Mouse (Mus musculus) gastrocnemius, adult 8-10 months (tissue): Measurements from ENCODE around the gene Gm20388. TPM values are rescaled to one million over a fixed set of nuclear protein-coding genes. Genes with fewer than 3 reads are reported as not detected.

ENCODE experiments used
- DNase-seq, 2 experiments: peaks; one replicate each; pipeline ENCODE4 v3.0.0; 2022; ENCODE audit warnings: low spot score in 2 of 2
- total RNA-seq, 4 experiments: library from RNA; stranded (reverse); gene quantifications; 2 replicates each; pipeline ENCODE4 v1.2.4; 2022

Gene Gm20388
- total RNA-seq, 4 experiments from 2014 or later: 4.4 to 20.0 (median 7.9) TPM; not detected in 1

DNA sequence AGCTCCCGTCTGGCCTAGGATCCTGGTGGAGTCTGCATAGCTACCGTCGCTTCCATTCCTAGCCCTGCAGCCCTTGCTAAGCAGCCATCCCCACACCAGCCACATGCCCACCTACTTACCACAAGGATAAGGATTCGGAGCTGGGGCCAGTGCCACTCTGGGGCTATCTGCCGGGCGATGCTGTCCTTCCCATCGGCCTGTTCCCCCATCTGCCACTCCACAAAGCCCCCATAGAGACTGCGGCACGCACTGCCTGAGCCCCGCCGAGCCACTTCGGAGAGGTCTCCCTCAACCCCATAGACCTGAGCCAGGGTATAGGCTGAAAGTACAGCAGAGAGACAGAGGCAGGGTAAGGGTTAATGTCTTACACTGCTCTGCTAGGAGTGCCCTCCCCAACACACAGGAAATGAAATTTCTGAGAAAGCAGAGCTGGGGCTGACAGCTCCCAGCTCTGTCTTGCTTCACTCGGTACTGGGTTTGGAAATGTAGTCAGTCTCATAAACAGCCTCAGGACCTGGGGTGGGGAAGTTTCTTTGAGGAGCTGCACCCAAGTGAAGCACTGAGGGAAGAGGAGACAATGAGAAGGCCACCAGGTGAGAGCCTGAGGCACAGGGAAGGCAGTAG is 2527.2 kb downstream of the Gm20388 start:
- no peak for DNase-seq

DNA sequence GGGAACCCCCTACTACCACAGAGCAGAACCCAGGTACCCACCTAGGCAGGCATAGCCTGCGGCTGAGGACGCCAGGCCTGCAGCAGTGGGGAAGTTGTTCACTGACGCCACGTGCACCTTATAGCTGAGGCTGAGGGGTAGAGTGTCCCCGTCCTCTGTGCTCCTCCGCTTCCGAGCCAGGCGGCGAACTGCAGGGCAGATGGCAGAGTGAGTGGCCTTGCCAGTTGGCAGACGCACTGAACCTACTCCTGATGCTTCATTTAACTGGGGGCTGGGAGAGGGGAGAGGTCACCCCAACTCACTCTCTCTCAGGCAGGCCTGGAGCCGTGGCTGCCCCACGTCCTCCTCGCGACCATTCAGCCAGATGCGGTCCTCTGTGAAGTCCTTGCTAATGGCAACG is 2528.7 kb downstream of the Gm20388 start:
- no peak for DNase-seq

DNA sequence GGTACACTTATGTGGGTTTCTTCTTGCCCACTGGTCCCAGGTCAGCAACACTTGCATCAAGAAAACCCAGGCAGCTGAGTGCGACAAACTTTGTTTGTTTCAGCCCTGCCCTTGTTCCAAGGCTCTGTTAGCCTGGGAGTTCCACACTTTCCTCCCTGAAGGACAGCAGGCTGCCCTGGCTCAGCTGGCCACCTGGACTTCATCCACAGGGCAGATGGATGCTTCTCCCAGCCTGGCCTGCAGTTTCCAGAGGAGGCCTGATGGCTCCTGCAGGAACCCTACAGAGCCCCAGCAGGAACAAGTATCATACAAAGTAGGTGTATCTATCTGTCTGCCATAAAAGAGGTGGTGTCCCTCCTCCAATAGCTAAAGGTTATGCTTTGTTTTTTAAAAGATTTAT is 2530.7 kb downstream of the Gm20388 start:
- no peak for DNase-seq

DNA sequence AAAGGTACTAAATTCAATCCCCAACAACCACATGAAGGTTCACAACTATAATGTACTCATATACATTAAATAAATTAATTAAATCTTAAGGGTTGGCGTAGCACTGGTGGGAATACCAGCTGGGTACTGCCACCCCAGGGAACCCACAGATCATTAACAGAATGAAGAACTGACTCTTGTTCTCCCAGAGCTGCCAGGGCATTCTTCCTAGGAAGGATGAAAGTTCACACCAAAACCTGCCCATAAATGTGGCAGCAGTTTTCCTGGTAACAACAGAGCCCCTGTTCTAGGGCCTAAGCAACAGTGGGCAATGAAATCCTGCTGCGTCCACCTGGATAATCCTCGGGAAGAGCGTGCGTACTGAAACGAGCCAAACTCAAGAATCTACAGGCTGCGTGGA is 2531.7 kb downstream of the Gm20388 start:
- DNase-seq: no peak

DNA sequence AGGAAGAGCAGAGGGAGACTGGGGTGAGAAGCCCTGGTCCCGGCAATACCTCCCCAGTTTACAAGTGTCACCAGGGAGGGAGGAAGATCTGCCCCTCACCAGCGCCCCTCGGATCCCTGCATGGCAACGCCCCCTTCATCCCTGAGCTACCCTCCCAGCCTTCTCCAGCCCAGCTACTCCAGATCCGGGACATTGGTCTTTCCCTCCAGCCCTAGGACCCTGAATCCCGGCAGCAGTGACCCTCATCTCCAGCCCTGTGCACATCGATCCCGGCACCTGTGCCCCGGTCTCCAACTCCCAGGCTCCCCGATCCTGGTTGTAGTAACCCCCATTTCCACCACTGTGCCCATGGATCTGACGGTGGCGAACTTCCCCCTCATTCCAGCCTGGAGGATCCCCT is 2532.1 kb downstream of the Gm20388 start:
- DNase-seq: no peak

DNA sequence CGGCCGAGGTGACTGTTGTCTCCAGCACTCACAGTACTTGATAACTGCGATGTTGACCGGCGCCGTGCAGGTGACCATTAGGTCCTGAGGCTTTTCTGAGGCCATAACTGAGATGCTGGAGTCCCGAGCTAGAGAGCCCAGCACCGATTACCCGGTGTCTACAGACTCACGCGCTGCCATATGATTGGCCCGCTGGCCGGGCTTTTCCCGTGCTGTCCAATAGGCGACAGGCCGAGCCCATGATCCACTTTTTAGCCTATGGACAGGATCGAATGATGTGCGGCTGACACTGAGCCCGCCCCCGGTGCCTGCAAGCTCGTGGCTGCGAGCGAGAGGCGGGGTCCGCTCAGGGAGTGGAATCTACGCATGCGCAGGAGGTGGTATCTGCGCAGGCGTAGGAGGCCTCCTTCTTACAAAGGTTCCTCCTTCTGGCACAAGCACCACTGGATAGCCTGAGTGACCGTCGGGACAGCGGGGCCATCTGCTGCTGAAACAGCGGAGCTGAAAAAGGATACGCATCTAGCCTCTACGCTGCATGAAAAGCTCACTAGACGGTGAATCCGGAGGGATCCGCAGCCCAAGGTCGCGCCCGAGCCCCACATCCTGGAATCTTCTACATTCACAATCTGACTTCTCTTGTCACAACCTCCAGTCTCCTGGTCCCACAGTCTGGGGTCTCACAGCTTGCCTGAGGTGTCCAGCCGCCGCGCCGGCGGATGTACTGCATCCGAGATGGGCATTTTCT is 2532.8 kb downstream of the Gm20388 start, which contains the start of gene Mvd:
Gene Mvd (minus strand): TSS at position 161 of the 745 bp plus-strand sequence.
- DNase-seq: peak; percentile 99

DNA sequence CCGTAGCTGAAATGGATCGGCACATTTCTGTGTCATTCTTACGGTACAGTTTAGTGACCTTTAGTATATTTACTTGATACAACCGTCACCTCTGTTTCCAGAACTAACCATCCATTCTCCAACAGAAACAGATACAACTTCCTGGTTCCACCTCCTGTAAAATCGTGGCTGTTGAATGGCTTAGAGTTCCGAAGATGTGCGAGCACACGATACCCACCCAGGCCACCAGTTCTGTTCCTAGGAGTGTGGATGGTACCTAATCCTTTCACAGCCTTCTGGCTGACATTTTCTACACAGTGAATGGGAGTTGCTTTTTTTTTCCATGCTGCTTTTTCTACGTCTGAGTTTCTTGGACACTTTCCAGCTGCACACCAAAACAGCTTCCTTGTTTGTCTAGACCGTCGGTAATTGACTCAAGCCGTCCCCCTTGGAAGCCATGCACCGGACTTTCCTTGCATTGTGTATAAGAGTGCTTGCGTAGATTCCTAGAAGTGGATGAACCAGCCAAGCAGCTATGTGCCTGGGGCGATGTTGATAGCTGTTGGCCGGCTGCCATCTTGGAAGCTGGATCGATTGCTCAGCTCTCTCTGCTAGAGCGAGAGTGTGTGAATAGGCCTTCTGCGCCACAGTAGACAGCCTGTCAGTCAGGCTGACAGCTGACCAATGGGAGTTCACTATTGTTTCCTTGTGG is 2533.6 kb downstream of the Gm20388 start:
- peak; percentile 71 to 80 for DNase-seq

DNA sequence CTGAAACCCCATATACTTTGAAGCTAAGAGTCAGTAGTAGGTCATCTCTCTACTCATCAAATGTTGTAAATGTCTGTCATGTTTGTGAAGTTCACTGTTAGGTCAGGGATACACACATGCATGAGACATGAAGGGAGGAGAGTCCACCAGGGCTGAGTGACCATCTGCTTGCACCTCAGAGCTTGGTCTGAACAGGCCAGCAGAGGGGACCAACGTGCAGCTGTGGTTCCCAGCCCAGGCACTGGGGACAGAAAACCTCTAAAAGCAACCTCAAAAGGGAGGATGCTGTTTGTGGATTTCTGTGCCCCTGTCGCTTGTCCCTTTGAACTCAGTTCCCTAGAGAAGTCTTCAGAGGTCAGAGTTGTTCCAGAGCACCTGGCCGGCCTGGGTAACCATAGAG is 2534.6 kb downstream of the Gm20388 start:
- DNase-seq: no peak

DNA sequence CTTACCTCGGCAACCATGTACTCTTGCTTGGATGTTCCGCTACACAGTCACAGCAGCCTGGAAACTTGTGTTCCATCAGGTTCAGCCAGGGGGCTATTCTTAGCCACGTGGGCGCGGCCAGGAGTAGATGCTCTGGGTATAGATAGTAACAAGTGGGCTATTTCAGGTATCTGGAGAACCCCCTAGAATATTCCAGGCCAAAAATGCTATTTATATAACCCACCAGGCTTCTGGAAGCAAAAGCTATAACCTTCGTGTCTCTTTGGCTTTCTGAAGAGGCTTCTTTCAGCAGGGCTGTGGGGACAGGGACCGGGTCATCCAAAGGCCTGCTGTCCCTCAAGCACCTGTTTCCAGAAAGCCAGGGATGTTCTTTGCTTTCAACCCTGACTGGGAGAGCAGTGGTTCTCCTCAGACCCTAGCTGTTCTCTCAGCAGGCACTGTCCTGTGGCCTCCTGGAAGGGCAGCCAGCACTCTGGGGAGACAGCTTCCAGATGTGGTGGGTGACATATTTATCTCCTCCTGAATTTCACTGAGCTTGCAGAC is 2540.6 kb downstream of the Gm20388 start:
- peak; percentile 61 to 80 for DNase-seq

DNA sequence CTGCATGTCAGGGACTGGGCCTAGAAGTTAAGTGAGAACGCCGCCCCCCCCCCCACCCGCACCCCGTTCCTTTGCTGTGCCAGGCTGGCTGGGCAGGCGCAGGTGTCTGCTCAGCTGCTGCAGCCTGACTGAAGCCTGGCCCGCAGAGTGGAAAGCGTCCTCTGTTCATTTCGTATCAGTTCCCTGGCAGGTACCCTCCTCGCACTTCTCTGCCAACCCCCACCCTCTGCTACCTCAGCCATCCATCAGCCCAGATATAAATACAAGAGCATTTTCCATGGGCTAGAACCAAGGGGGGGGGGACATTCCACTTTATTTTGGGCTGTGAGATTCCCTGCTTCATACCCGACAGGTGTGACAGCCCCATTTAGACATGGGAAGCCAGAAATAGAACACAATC is 2541.5 kb downstream of the Gm20388 start:
- peak in 1 of 2 experiments; percentile 79 for DNase-seq

DNA sequence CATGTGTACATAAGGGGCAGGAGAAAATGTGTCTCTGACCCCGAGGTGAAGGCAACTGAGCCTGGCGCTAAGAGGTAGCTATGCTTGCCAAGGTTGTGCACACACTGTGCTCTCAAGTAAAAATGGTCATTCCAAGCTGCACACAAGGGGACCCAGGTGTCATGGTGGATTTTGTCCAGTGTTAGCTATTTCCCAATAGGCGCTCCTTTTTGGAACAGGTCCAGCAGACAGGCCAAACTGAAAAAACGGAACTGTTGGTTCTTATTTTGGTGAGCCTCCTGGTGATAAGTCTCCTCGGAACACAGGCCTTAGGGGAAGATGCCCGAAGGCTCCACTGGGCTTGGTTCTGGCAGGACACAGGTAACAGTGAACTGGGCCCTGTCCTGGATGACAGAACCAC is 2543.8 kb downstream of the Gm20388 start:
- DNase-seq: no peak

DNA sequence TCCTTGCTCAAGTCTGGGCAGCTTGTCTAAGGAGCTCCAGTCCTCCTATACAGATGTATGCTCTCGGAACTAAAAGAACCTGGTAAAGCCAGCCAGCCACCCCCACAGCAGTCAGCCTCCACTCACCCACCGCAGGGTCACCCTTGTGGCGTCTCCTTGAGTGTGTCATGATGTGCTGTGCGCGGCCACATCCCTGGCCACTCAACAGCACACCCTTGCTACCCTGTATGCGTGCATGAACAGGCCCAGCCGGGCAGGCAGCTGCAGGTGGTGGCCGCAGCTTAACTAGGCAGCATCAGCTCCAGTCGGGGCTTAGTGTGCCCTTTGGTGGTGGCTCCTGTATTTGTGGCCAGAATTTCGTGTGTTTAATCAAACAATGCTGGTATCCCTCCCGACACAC is 2546.5 kb downstream of the Gm20388 start:
- no peak for DNase-seq

DNA sequence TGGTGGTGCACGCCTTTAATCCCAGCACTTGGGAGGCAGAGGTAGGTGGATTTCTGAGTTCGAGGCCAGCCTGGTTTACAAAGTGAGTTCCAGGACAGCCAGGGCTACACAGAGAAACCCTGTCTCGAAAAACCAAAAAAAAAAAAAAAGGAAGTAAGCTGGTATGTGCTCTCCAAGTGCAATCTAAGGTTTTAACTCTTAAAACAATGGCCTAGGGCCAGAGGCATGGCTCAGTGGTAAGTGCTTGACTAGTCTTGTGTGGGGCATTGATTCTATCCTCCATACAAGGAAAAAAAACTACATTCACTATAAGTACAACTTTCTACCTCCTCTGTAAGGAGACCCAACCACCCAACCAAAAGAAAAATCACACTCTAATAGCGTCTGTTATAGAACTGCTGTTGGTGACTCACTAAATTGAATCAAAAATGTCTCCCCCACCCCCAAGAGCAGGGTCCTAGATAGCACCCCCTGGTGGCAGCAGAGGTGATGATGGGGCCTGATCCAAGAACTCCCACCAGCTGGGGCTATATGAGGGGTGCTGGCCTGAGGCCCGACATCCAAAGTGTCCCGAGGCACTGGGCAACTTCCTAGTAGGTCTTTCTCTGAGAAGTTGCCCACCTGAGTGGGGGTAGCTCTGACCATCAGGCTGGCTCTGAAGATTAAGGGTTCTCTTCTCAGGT is 2548.7 kb downstream of the Gm20388 start:
- DNase-seq: no peak

DNA sequence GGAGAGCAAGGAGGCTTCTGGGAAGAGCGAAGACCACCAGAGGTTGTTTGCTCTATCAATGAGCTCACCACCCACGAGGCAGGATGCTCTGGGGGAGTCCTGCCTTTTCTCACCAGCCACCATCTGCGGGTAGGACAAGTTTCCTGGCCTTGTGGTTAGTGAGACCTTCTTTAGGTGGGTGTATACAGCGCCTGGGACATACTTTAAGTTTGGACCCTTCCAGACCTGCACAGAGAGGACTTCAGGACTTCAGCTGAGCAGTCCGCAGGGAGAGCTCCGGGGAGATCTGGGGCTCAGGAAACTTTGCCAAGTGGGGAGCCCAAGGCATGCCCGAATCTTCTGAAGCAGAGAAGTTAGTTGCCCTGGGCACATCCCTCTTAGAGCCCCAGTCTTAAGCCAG is 2549.3 kb downstream of the Gm20388 start:
- DNase-seq: no peak

DNA sequence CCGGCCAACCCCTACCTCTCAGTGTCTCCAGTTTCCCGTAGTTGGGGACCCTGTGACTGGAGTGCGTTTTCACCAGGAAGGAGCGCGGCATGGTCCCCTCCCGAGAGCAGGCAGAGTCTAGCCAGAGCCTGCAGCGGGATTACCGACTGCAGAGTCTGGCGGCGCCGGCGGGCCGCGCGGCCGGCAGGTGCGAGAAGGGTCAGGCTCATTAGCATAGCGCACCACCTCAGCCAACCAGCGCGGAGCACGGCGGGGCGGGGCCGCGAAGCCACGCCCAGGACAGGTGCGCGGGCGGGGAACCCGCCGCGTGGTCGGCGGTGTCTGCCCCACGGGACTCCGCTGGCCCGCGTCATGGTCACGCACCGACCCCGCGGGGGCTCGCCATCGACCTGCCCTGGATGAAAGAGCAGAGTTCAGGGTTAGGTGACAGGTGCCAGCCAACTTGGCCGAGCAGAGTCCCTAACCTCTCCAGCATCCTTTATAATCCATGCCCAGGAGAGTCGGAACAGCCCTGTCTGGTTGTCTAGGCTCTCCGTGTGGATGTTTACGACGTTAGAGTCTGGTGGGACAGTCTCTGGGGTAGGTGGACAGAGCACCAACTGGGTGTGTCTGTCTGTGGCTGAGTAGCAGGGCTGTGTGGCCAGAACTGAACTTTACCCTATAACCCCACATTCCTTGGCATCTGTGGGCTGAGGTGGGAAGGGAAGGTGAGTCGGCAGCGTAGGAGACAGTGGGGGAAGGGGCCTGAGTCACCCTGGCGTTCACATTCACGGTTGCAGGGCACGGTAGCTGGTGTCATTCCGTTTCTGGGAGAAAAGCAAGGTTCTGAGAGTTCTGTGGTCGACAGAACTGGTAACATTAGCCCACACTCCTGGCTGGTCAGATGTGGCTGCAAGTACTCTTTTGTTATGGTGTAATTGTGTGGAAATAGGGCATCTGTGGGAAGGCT is 2550.2 kb downstream of the Gm20388 start, which contains the start of gene Snai3:
Gene Snai3 (minus strand): TSS at position 210 of the 949 bp plus-strand sequence.
- DNase-seq: peak; percentile 73 to 81

DNA sequence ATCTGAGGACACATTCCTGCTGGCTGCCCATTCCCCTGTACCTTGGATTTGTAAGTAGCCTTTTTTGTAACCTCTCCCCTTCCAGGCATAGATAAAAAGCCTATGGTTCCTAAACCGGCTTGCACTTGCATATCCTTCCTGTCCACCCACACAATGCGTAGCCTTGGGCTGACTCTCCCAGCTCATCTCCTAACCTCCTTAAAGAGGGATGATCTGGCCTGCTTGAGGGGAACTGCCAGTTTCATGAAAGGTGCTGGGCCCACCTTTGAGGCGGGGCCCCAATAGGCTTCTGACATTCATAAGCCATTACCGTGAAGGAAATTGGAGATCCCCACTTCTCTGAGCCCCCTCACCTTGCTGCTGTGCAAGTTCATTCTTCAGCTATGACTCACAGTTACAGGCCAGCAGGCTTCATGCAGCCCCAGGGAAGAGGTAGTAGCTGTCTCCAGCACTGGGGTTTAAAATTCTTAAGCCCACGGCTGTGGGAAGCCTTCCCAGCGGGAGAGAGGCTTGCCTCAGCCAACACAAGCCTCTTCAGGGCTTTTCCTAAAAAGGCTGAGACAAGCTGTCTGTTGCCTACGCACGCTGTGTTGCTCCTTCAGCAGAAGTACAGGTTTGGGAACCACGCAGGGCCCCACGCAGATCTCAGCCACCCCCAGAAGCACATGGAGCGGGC is 2551.0 kb downstream of the Gm20388 start:
- DNase-seq: no peak

DNA sequence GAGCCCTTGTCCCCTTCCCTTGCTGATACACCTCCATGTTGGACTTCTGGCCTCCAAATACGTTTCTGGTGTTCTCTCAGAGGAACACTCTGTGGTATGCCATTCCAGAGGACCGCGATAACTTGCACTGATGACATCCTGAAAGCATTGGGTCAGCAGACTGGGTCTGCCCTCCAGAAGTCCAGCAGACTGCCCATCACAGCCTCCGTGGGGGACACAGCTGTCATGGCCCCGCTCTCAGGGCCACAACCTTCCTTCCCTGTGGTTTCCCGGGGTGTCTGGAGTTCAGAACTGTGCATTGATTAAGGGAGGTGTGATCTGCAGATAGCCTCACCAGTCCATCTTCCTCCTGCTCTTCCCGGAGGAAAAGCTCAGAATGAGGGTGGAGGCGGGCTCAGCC is 2551.9 kb downstream of the Gm20388 start:
- no peak for DNase-seq

DNA sequence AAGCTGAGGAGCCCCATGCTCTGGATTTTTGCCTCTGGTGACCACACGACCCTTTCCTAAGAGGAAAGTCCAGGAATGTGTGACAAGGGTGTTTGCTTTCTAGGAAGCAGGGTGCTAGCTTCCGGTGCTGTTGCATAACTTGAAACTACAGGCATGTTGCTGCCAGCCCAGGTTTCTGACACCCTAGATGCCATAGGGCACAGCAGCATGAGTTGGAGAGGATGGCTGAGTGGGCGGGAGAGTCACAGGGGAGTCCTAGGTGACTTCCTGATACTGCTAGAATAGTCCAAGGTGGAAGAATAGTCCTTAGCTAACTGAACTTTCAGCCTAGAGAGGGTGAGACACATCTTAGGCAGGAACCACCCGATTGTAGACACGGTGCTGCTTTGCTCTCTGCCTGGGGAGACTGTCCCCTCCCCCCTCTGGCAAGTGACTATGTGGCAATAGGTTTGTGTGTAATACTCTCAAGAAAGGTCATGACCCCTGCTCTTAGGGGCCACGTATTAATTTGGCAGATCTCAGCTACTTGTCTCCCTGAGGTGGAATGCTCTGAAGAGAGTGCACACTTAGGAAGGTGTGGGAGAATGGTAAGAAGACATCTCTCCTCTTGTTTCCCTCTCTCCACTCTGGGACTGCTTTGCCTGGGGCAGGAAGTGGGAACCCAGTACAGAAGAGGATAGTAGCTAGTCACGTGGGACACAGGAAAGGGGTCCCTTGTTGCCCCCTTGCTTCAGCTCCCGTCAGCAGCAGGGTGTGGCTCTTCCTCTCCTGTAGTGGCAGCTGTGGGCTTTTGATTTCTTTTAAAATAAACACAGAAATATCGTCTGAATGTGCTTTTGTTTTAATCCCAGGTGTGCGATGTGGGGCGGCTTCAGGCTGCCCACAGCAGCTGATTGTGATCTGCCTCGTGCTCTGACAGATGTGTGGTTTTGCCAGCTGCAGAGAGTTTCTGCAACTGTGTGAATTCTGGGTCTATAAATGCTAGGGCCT is 2553.3 kb downstream of the Gm20388 start:
- DNase-seq: no peak

DNA sequence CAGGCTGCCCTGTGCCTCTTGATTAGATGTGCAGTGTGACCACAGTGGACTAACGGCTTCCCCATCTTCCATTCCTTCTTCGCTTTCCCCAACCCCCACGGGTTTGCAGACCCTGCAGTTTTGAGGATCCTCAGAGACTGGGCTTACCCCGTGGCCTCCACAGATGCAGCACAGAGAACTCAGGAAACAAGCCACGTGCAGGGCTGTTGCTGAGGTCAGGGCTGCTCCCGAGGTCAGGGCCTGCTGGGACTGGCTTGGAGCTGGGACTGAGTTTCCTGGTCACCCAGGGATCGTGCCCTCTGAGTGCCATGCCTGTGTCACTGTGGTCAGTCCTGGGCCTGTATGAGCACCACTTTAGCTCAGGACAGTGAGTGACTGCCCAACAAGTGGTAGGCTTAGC is 2554.3 kb downstream of the Gm20388 start:
- DNase-seq: no peak
